Mouse (Mus musculus) adrenal gland, postnatal 25 days (tissue): ENCODE measurements around the gene Ttc28. TPM values are rescaled to one million over a fixed set of nuclear protein-coding genes. Genes with fewer than 3 reads are reported as not detected.

Experiments
- DNase-seq: peaks from one replicate; pipeline ENCODE4 v3.0.0; 2021; ENCODE audit warnings: mixed read lengths
- total RNA-seq: library from RNA; stranded (reverse); gene quantifications from 2 replicates; pipeline ENCODE4 v1.2.3, GENCODE M21; 2021

The Ttc28 gene
- total RNA-seq, 1 experiment from 2014 or later = 22.9 TPM

GRCm38 (mm10) chr5:111098516-111099274 lies 219.1 kb downstream of the Ttc28 start:
- no peak for DNase-seq

GRCm38 (mm10) chr5:111100585-111100984 lies 221.0 kb downstream of the Ttc28 start:
- no peak for DNase-seq

- DNase-seq = no peak
These were observed 221.9 kb downstream of the Ttc28 start for GRCm38 (mm10) chr5:111101383-111101932.

- DNase-seq = no peak
These were observed 225.2 kb downstream of the Ttc28 start for GRCm38 (mm10) chr5:111104801-111105200.

- no peak for DNase-seq
These were observed 231.8 kb downstream of the Ttc28 start for GRCm38 (mm10) chr5:111111378-111111777.

GRCm38 (mm10) chr5:111113183-111113582 lies 233.6 kb downstream of the Ttc28 start:
- DNase-seq = peak; percentile 25

GRCm38 (mm10) chr5:111113694-111114375 lies 234.2 kb downstream of the Ttc28 start:
- peak; percentile 46 for DNase-seq

- no peak for DNase-seq
These were observed 235.0 kb downstream of the Ttc28 start for GRCm38 (mm10) chr5:111114597-111114996.

- DNase-seq = no peak
These were observed 236.1 kb downstream of the Ttc28 start for GRCm38 (mm10) chr5:111115519-111116350.

GRCm38 (mm10) chr5:111119805-111120204 lies 240.2 kb downstream of the Ttc28 start:
- DNase-seq = no peak

- no peak for DNase-seq
These were observed 240.7 kb downstream of the Ttc28 start for GRCm38 (mm10) chr5:111120298-111120697.

- peak; percentile 25 for DNase-seq
These were observed 241.3 kb downstream of the Ttc28 start for GRCm38 (mm10) chr5:111120705-111121420.

GRCm38 (mm10) chr5:111122332-111123049 lies 242.9 kb downstream of the Ttc28 start:
- peak; percentile 36 for DNase-seq

- DNase-seq = no peak
These were observed 243.6 kb downstream of the Ttc28 start for GRCm38 (mm10) chr5:111123050-111123746.

- no peak for DNase-seq
These were observed 245.1 kb downstream of the Ttc28 start for GRCm38 (mm10) chr5:111124620-111125200.

- DNase-seq = no peak
These were observed 246.1 kb downstream of the Ttc28 start for GRCm38 (mm10) chr5:111125746-111126145.

- DNase-seq = no peak
These were observed 248.2 kb downstream of the Ttc28 start for GRCm38 (mm10) chr5:111127786-111128185.

GRCm38 (mm10) chr5:111130121-111130520 lies 250.5 kb downstream of the Ttc28 start:
- no peak for DNase-seq

GRCm38 (mm10) chr5:111131561-111131960 lies 252.0 kb downstream of the Ttc28 start:
- DNase-seq = no peak

- no peak for DNase-seq
These were observed 253.5 kb downstream of the Ttc28 start for GRCm38 (mm10) chr5:111133150-111133549.
